Mouse (Mus musculus) neural tube, embryonic 11.5 days (tissue): ENCODE data around the gene Racgap1. TPM values are rescaled to one million over a fixed set of nuclear protein-coding genes. Genes with fewer than 3 reads are reported as not detected.
A peak's percentile ranks its signal among the peaks of the same experiment; 100 is the strongest.

Source experiments
- ATAC-seq: fragments of 200-750 bp; cut with Nextera tagmentation; 2 replicates; pipeline ENCODE4 v1.8.0; 2017; ENCODE audit warnings: moderate number of reproducible peaks, mild to moderate bottlenecking, moderate TSS enrichment, moderate library complexity; ENCODE audit not compliant: insufficient read depth, low FRiP score, low TSS enrichment
- DNase-seq: peaks from one replicate; pipeline ENCODE4 v3.0.0-alpha.2; 2015; ENCODE audit warnings: low spot score
- H3K27ac ChIP-seq: fragments of 300-500 bp; sonication (generic); 2 replicates; pipeline ENCODE4 v1.5.1; 2014; ENCODE audit warnings: low read depth, mild to moderate bottlenecking, low read length
- H3K27me3 ChIP-seq: fragments of 300-500 bp; sonication (generic); 2 replicates; pipeline ENCODE4 v1.6.1; 2014; ENCODE audit warnings: mild to moderate bottlenecking, low read length, mixed read lengths; ENCODE audit not compliant: control insufficient read depth, insufficient read depth
- H3K36me3 ChIP-seq: fragments of 300-500 bp; sonication (generic); 2 replicates; pipeline ENCODE4 v1.6.1; 2014; ENCODE audit warnings: mild to moderate bottlenecking, low read length, moderate library complexity, mixed read lengths; ENCODE audit not compliant: control insufficient read depth, insufficient read depth
- H3K4me1 ChIP-seq: fragments of 300-500 bp; sonication (generic); 2 replicates; pipeline ENCODE4 v1.6.1; 2014; ENCODE audit warnings: low read length, mixed read lengths; ENCODE audit not compliant: control insufficient read depth, insufficient read depth
- H3K4me2 ChIP-seq: fragments of 300-500 bp; sonication (generic); 2 replicates; pipeline ENCODE4 v1.6.1; 2014; ENCODE audit warnings: low read depth, mild to moderate bottlenecking, moderate library complexity
- H3K4me3 ChIP-seq: fragments of 300-500 bp; sonication (generic); 2 replicates; pipeline ENCODE4 v1.5.1; 2014; ENCODE audit warnings: low read depth, low read length
- H3K9ac ChIP-seq: fragments of 300-500 bp; sonication (generic); 2 replicates; pipeline ENCODE4 v1.6.1; 2014; ENCODE audit warnings: mild to moderate bottlenecking, low read length
- H3K9me3 ChIP-seq: fragments of 300-500 bp; sonication (generic); 2 replicates; pipeline ENCODE4 v1.6.1; 2016; ENCODE audit warnings: low read length; ENCODE audit not compliant: control insufficient read depth
- whole genome bisulfite sequencing: fragments of 180-500 bp; shearing (Covaris S2); extraction: QIAGEN DNeasy Blood & Tissue Kit; methylation state at CpG from one replicate; pipeline ENCODE4 v1.1.7; 2014; 5-methylcytosine and 5-hydroxymethylcytosine counted together
- polyA plus RNA-seq: library from polyadenylated mRNA; unstranded; fragments of >200 nt; fragmentation: Nextera tagmentation; extraction: Ambion mirVana; gene quantifications from 2 replicates; pipeline ENCODE4 v1.2.1, GENCODE M21; 2014

Gene Racgap1
- polyA plus RNA-seq, 1 experiment from 2014 or later, result 185 TPM

- no peak overlapping the region for H3K4me2 ChIP-seq
- no peak for ATAC-seq
- H3K27ac ChIP-seq, result no peak overlapping the region
- no peaks in the 10 kb centered on the region for H3K9me3 ChIP-seq
- H3K9ac ChIP-seq, result 0 out of 2 replicates have a peak overlapping the region, but pooled peaks have one; percentile 11
- no peaks in the 10 kb centered on the region for H3K27me3 ChIP-seq
- peaks cover 3% of the 10 kb centered on the region for H3K36me3 ChIP-seq
- peaks cover 36% of the 10 kb centered on the region for H3K4me1 ChIP-seq
- no peak for DNase-seq
- 83% methylated on average over 7 of the region's 7 CpGs for WGBS
- no peak overlapping the region for H3K4me3 ChIP-seq
Observed at GRCm38 (mm10) chr15:99644776-99645175, 6.7 kb downstream of the Racgap1 start.

- ATAC-seq (no peak), DNase-seq (no peak)
- no peak overlapping the region for H3K9ac ChIP-seq
- no peaks in the 10 kb centered on the region for H3K9me3 ChIP-seq
- no peak overlapping the region for H3K4me2 ChIP-seq
- H3K27ac ChIP-seq, result no peak overlapping the region
- H3K27me3 ChIP-seq, result no peaks in the 10 kb centered on the region
- no peak overlapping the region for H3K4me3 ChIP-seq
- 80% methylated on average over 10 of the region's 10 CpGs for WGBS
- peaks cover 27% of the 10 kb centered on the region for H3K4me1 ChIP-seq
- peaks cover 3% of the 10 kb centered on the region for H3K36me3 ChIP-seq
Observed at GRCm38 (mm10) chr15:99643832-99644231, 7.6 kb downstream of the Racgap1 start.

- H3K4me1 ChIP-seq, result peaks cover 18% of the 10 kb centered on the region
- no peaks in the 10 kb centered on the region for H3K9me3 ChIP-seq
- H3K27ac ChIP-seq, result peak overlapping the region; percentile 64
- ATAC-seq (no peak), DNase-seq (no peak)
- no peak overlapping the region for H3K4me2 ChIP-seq
- H3K9ac ChIP-seq, result no peak overlapping the region
- 73% methylated on average over 6 of the region's 6 CpGs for WGBS
- H3K36me3 ChIP-seq, result peaks cover 3% of the 10 kb centered on the region
- H3K27me3 ChIP-seq, result no peaks in the 10 kb centered on the region
- no peak overlapping the region for H3K4me3 ChIP-seq
Observed at GRCm38 (mm10) chr15:99642622-99643021, 8.8 kb downstream of the Racgap1 start.

GRCm38 (mm10) chr15:99638124-99638485 lies 13.4 kb downstream of the Racgap1 start:
- H3K9ac ChIP-seq, result no peak overlapping the region
- DNase-seq (no peak), ATAC-seq (no peak)
- H3K4me1 ChIP-seq, result no peaks in the 10 kb centered on the region
- H3K9me3 ChIP-seq, result no peaks in the 10 kb centered on the region
- H3K4me3 ChIP-seq, result no peak overlapping the region
- WGBS, result 90% methylated on average over 5 of the region's 5 CpGs
- H3K27ac ChIP-seq, result peak overlapping the region; percentile 78
- H3K27me3 ChIP-seq, result no peaks in the 10 kb centered on the region
- H3K4me2 ChIP-seq, result no peak overlapping the region
- H3K36me3 ChIP-seq, result peaks cover 12% of the 10 kb centered on the region

GRCm38 (mm10) chr15:99637405-99638123 lies 13.9 kb downstream of the Racgap1 start:
- Histone ChIP-seq H3K36me3 (peaks cover 15% of the 10 kb centered on the region), H3K9me3 (no peaks in the 10 kb centered on the region), H3K4me3 (no peak overlapping the region), H3K4me1 (no peaks in the 10 kb centered on the region), H3K27me3 (no peaks in the 10 kb centered on the region), H3K27ac (peak overlapping the region; percentile 78), H3K4me2 (no peak overlapping the region), H3K9ac (peak overlapping the region; percentile 33; the same call in 1 of the 2 replicates)
- 72% methylated on average over 12 of the region's 12 CpGs for WGBS
- ATAC-seq, result no peak
- DNase-seq, result peak; percentile 44

- no peaks in the 10 kb centered on the region for H3K9me3 ChIP-seq
- H3K4me3 ChIP-seq, result no peak overlapping the region
- ATAC-seq, result no peak
- no peaks in the 10 kb centered on the region for H3K27me3 ChIP-seq
- H3K27ac ChIP-seq, result no peak overlapping the region
- no peak overlapping the region for H3K9ac ChIP-seq
- no peak overlapping the region for H3K4me2 ChIP-seq
- DNase-seq, result no peak
- peaks cover 34% of the 10 kb centered on the region for H3K36me3 ChIP-seq
- H3K4me1 ChIP-seq, result no peaks in the 10 kb centered on the region
- 94% methylated on average over 7 of the region's 7 CpGs for WGBS
Observed at GRCm38 (mm10) chr15:99634702-99635101, 16.8 kb downstream of the Racgap1 start.

GRCm38 (mm10) chr15:99631618-99632017 lies 19.8 kb downstream of the Racgap1 start:
- H3K9ac ChIP-seq, result no peak overlapping the region
- no peak for ATAC-seq
- no peak overlapping the region for H3K27ac ChIP-seq
- no peak overlapping the region for H3K4me2 ChIP-seq
- H3K36me3 ChIP-seq, result peaks cover 39% of the 10 kb centered on the region
- no peak for DNase-seq
- no peaks in the 10 kb centered on the region for H3K9me3 ChIP-seq
- no peaks in the 10 kb centered on the region for H3K27me3 ChIP-seq
- H3K4me3 ChIP-seq, result no peak overlapping the region
- no peaks in the 10 kb centered on the region for H3K4me1 ChIP-seq

GRCm38 (mm10) chr15:99622063-99622462 lies 29.4 kb downstream of the Racgap1 start:
- Histone ChIP-seq H3K27ac (no peak overlapping the region), H3K9ac (no peak overlapping the region), H3K36me3 (peaks cover 13% of the 10 kb centered on the region), H3K9me3 (no peaks in the 10 kb centered on the region), H3K4me1 (no peaks in the 10 kb centered on the region), H3K27me3 (no peaks in the 10 kb centered on the region), H3K4me3 (no peak overlapping the region), H3K4me2 (no peak overlapping the region)
- DNase-seq (no peak), ATAC-seq (no peak)
- 94% methylated on average over 11 of the region's 11 CpGs for WGBS

- DNase-seq, result no peak
- Histone ChIP-seq H3K4me3 (no peak overlapping the region), H3K27ac (no peak overlapping the region), H3K4me1 (no peaks in the 10 kb centered on the region), H3K9me3 (no peaks in the 10 kb centered on the region), H3K4me2 (no peak overlapping the region), H3K36me3 (peaks cover 2% of the 10 kb centered on the region), H3K9ac (no peak overlapping the region), H3K27me3 (no peaks in the 10 kb centered on the region)
- 88% methylated on average over 4 of the region's 4 CpGs for WGBS
- ATAC-seq, result no peak
Observed at GRCm38 (mm10) chr15:99619821-99620220, 31.6 kb downstream of the Racgap1 start.
